Mouse (Mus musculus) natural killer cell, adult 2 months (primary cell): ENCODE data around the gene Coro1a.

ENCODE experiments used
- DNase-seq, 2 experiments: peaks; one replicate each; pipeline ENCODE4 v3.0.0; 2022; ENCODE audit warnings: low spot score in 2 of 2

Coro1a gene

DNA sequence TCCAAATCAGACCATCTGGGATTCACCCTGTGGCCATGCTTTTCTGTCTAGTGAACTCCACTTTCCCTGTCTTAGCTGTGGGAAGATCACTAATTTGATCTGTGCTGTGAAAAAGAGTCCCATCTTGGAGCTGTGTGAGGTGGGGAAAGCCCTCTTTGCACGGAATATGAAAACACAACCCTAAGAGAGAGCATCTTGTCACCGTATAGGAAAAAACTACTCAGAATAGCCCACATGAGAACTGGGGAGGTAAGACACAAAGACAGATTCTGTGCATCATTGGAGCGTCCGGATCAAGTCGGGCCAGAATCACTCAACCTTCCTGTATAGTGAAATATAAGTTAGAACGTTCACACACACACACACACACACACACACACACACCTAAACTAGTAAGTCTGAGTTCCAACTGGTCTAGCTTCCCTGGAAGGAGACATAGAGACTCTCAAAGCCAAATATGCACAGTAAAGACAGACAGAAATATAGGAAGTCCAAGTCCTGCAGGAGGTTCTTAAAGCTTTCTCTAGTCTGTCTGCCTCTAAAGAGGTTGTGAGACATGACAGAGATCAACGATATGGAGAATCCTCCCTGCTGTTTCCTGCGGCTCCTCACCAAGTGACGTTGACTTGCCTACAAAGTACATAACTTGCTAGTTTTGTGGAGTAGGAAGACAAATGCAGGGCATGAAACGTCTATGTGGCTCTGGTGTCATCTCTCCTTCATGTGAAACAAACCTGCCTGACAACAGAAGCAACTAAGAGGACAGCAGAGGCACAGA, 777 bp upstream of the Coro1a start:
- DNase-seq = no peak

DNA sequence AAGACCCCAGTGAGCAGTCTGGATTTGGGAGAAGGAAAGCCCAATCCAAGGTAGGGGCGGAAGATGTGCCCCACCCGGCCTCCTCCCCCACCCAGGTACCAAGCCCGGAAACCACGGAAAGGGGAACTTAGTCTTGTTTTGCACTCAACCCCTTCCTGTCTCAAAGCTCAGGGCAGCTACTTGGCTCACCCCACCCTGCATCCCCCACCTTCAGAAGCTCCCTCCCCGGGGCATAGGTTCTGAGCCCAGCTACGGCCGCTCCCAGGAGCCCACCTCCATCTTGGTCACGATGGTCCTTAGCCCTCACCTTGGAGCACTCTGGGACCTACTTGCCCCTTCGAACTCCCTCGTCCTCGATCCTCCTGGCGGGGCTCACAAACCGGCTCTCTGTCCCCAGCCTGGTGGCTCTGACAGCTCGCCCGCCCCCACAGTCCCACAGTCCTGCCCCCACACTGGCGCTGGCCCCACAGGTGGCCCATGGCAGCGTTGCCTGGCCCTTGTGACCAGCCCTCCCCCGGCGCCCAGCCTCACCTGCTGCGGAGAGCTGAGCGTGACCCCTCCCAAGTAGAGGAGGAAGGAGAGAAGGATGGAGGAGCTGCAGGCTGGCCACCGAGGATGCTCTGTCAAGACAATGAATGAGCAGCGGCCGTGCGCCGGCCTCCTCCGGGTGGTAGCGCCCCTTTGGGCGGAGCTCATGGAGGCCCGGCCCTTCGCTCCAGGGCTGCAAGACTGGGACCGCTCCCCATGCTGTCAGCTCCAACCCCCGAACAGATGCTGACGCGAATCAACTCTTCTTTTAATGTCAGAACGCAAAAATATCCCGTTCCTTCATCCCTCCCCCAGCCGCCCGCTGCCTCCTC, 3.2 kb downstream of the Coro1a start:
- DNase-seq = peak; percentile 74 to 83

DNA sequence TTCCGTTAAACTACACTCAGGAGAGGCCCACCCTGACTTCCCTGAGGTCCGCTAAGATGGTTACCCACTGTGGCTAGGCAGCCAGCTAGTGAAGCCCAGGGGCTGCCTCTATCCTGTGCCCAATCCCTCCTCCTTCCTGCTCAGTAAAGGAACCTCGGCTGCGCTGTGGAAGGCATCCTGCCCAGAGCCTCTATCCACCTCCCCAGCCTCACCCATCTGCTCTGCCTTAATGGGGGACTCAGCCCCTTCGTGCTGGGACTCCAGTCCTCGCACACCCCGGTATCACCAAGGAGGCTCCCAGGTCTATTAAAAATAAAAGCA, 3.9 kb downstream of the Coro1a start:
- no peak for DNase-seq

GRCm38 (mm10) chr7:126702861-126703756, 4.5 kb downstream of the Coro1a start:
- peak; percentile 46 to 47 for DNase-seq

- DNase-seq = peak; percentile 69 to 78
Measured at GRCm38 (mm10) chr7:126702358-126702757, 5.2 kb downstream of the Coro1a start.

DNA sequence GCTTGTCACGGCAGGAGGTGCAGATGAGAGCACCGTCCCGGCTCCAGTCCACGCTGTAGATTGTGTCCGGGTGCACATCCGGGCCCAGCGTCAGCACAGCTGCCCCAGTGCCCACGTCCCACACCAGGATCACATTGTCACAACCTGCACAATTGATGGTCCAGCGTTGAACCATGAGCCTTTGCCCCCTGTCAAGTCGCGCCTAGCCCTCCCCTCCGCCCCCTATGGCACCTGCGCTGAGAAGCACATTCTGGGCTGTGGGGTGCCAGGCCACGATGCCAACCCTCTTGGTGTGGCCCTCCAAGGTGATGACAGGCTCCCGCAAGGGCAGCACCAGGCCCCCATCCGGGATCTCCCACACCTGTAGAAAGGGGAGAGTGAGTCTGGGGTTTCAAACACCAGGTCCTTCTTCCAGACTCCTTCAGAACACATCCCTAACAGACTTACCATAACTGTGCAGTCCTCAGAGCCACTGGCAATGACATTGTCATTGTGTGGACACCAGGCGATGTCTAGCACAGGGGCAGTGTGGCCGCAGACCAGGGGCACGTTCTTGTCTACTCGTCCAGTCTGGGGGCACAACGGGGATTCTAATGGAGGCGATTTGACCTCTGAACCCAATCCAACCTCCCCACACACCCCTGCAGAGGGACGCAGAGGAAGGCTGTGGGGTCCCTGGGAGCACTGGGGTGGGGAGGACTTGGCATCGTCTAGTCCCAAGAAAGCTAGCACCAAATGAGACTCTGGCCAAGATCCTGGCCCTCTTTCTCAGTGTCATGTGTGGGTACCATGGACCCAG, 5.8 kb downstream of the Coro1a start:
- DNase-seq = no peak

DNA sequence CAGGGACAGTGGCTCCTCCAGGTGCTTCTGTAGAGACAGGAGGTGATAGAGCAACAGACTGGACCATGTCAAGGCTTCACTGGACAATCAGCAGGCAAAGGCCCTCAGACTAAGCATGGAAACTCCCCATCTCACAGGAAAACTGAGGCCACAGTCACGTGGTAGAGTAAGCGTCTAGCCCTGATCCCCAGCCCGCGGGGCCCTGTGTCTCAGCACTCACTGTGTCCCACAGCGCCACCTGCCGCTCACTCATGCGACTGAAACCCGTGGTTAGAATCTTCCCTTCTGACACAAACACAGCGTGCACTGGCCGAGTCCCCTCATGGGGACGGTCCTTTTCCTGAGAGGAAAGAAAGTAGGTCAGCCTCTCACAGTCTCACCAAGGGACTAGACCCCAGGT, 6.5 kb downstream of the Coro1a start:
- peak; percentile 93 to 94 for DNase-seq

GRCm38 (mm10) chr7:126700063-126701015, 7.2 kb downstream of the Coro1a start:
- DNase-seq = no peak

DNA sequence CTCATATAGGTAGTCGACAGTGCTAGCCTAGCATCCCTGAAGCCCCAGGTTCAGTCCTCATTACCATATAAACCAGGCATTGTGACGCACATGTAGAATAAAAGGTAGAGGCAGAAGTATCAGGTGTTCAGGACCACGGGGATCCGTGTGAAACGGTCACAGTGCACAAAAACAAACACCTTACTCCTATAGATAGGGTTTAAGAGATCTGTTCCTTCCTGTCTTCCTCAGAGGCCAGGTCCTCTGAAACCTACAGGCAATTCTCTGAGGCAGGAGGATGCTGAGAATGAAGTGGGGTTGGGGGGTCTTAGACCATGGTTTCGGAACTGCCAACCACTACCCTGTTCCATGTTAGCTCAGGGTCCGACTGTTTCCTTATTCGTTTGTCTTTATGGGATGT, 9.7 kb downstream of the Coro1a start:
- DNase-seq = no peak

DNA sequence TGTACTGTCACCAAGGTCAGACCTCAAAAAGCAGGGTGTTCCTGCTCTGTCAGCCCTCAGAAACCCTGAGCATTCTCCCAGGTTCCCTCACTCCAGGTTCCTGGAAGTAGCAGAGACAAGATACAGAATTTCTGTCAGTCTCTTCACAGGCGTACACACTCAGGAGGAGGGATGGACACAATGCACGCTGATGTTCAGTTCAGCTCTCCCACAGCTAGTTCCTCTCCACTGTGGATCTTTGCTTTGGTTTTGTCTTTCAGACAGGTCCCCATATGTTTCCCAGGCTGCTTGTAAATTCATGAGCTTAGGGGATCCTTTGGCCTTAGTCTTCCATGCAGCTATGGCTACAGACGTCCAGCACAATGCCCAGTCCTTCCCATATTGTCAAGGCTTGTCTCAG, 10.7 kb downstream of the Coro1a start:
- no peak for DNase-seq

GRCm38 (mm10) chr7:126696303-126696702, 11.3 kb downstream of the Coro1a start:
- DNase-seq = no peak

GRCm38 (mm10) chr7:126695631-126696207, 11.9 kb downstream of the Coro1a start, which contains the start of gene Slx1b:
Gene Slx1b (minus strand): TSS chr7:126695784.
- peak; percentile 78 to 84 for DNase-seq

GRCm38 (mm10) chr7:126695210-126695611, 12.4 kb downstream of the Coro1a start, which contains the start of gene Bola2:
Gene Bola2 (plus strand): TSS chr7:126695401.
- DNase-seq = peak; percentile 76 to 80

GRCm38 (mm10) chr7:126694441-126695051, 13.0 kb downstream of the Coro1a start:
- DNase-seq = no peak

- no peak for DNase-seq
Measured at GRCm38 (mm10) chr7:126693781-126694180, 13.8 kb downstream of the Coro1a start.

DNA sequence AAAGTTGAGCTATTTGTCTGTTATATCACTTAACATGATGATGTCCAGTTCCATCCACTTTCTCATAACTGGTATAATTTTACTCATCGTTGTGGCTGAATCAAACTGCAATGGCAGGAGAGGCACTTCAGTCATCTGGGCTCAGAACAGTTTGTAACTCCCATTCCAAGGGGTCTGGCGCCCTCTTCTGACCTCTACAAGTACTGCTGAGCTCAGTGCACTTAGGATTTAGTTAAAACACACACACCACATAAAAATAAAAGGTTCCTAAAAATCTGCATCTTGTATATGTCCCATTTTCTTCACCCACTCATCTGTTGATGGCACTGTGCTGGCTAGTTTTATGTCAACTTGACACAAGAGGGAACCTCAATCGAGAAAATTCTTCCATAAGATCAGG, 14.3 kb downstream of the Coro1a start:
- DNase-seq = peak; percentile 81 to 87

- no peak for DNase-seq
Measured at GRCm38 (mm10) chr7:126692426-126692825, 15.2 kb downstream of the Coro1a start.

GRCm38 (mm10) chr7:126691676-126692075, 15.9 kb downstream of the Coro1a start:
- DNase-seq = no peak

GRCm38 (mm10) chr7:126690737-126691136, 16.9 kb downstream of the Coro1a start:
- no peak for DNase-seq
